Comparison of ENCODE assay signal across 16 mouse cellular contexts in the genomic region with DNA sequence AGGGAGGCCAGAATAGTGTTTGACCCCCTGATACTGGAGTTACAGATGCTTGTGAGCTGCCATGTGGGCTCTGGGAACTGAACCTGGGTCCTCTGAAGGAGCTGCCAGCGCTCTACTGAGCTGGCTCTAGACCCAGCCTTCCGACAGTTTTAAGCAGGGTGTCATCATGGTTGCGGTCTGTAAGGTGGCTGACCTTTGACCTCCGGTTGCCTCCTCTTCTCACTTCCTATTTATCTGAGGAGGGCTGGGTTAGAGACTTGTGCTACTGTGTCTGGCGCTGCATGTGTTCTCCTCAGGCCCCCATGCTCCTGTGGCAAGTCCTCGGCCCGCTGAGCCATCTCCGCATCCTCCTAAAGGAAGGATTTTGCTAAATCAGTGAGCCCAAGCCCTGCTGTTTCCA. TPM values are rescaled to one million over a fixed set of nuclear protein-coding genes. Genes with fewer than 3 reads are reported as not detected.
DNase-seq lines count a peak whose midpoint lies in the region; ATAC-seq lines count a peak whose summit lies in the region.
"Had no signal": no experiment of that assay in that cellular context is flagged by ENCODE, and none has a peak within 500 bp of the region (broad histone marks: within the 10 kb centered on the region; RNA-seq: fewer than 3 reads in every experiment).

No protein-coding gene starts in this region.

- no peak overlapping the region for H3K4me3 ChIP-seq in heart, embryonic 10.5 days
- H3K4me3 ChIP-seq: left cerebral cortex, adult 2 months; midbrain, embryonic 10.5 days had no signal

- no peaks in the 10 kb centered on the region for H3K9me3 ChIP-seq in heart, embryonic 10.5 days
- H3K9me3 ChIP-seq: midbrain, embryonic 10.5 days had no signal

- H3K4me1 ChIP-seq in heart, embryonic 10.5 days: peaks cover 58% of the 10 kb centered on the region

- no peak for DNase-seq in heart, embryonic 10.5 days (ENCODE audit: low spot score)
- no peak for DNase-seq in heart, postnatal 10 days
- peak; percentile 65 for DNase-seq in lung, postnatal 36 days
- no peak for DNase-seq in lung, postnatal 14 days
- no peak for DNase-seq in right cerebral cortex, postnatal 10 days (ENCODE audit: low spot score in 2 of 2)
- DNase-seq in right cerebral cortex, postnatal 36 days (ENCODE audit: low spot score in 2 of 2): no peak
- DNase-seq: cerebellum, adult 9-10 months had no signal

- intact Hi-C loops in heart, postnatal 10 days (cut with DNase I): no loop called here

- H3K27me3 ChIP-seq in heart, embryonic 10.5 days (ENCODE audit: insufficient read depth, poor library complexity, severe bottlenecking): no peaks in the 10 kb centered on the region

- peak; percentile 14; the same call in 1 of the 2 replicates for ATAC-seq in common myeloid progenitor, adult 5-6 weeks (replicated peaks; ENCODE audit: low read depth, poor library complexity, severe bottlenecking)
- ATAC-seq in monocyte, adult 5-6 weeks (replicated peaks; ENCODE audit: insufficient number of reproducible peaks, low FRiP score, low TSS enrichment, poor library complexity, severe bottlenecking): peak; percentile 87

- H3K36me3 ChIP-seq in heart, embryonic 10.5 days: peaks cover 5% of the 10 kb centered on the region
- H3K36me3 ChIP-seq: midbrain, embryonic 10.5 days had no signal

- 74% methylated on average over 8 of the region's 8 CpGs for WGBS in heart, embryonic 10.5 days

- peak overlapping the region; percentile 85 for H3K27ac ChIP-seq in heart, embryonic 10.5 days
- H3K27ac ChIP-seq: left cerebral cortex, adult 2 months; midbrain, embryonic 10.5 days had no signal

RNA-seq across cellular contexts. Expression of a gene that starts 8.6 kb away (rescaled TPM):
- 26.7 and 26.9 TPM in 2 replicates for polyA plus RNA-seq in heart, embryonic 10.5 days (2016; fragmentation: Nextera tagmentation; extraction: Ambion mirVana)
- total RNA-seq in heart, postnatal 10 days (2021): 1 to 10 TPM; 7.5 to 8.2 TPM
- 10.1 and 15.3 TPM in 2 replicates for total RNA-seq in common myeloid progenitor, adult 5-6 weeks (2017)
- 30.8 to 35.1 TPM (median 32.4 TPM) in 3 replicates for total RNA-seq in monocyte, adult 5-6 weeks (2017)

RNA-seq across cellular contexts. Expression of a gene that starts 51.0 kb away (rescaled TPM):
- not detected in 2 replicates for polyA plus RNA-seq in heart, embryonic 10.5 days (2016; fragmentation: Nextera tagmentation; extraction: Ambion mirVana)
- not detected for total RNA-seq in heart, postnatal 10 days (2021)
- not detected in 2 replicates for total RNA-seq in common myeloid progenitor, adult 5-6 weeks (2017)
- not detected in 3 replicates for total RNA-seq in monocyte, adult 5-6 weeks (2017)
- total RNA-seq: left cerebral cortex, adult 2 months; liver, adult 2 months had no signal
- polyA plus RNA-seq: gonadal fat pad, adult 2 months; hindbrain, embryonic 11.5 days; kidney, postnatal 0 days; liver, adult 2 months; neural tube, embryonic 11.5 days had no signal
